ENCODE assay signal across 8 mouse cellular contexts in genomic region chr3:116104866-116105647, GRCm38 (mm10). TPM values are rescaled to one million over a fixed set of nuclear protein-coding genes. Genes with fewer than 3 reads are reported as not detected.
A peak's percentile ranks its signal among the peaks of the same experiment; 100 is the strongest.
DNase-seq lines count a peak whose midpoint lies in the region; ATAC-seq and TF ChIP-seq lines count a peak whose summit lies in the region.
"Had no signal": no experiment of that assay in that cellular context is flagged by ENCODE, and none has a peak within 500 bp of the region (broad histone marks: within the 10 kb centered on the region; RNA-seq: fewer than 3 reads in every experiment).

No protein-coding gene starts in this region.

- peak; percentile 63 for ATAC-seq in heart, embryonic 11.5 days (replicated peaks; ENCODE audit: insufficient number of reproducible peaks, low FRiP score, low TSS enrichment)
- peak; percentile 82; the same call in 1 of the 2 replicates for ATAC-seq in kidney, postnatal 0 days (replicated peaks; ENCODE audit: low FRiP score, low read depth)
- ATAC-seq in liver, embryonic 14.5 days (ENCODE audit: insufficient read depth), result no peak

- H3K4me2 ChIP-seq in heart, embryonic 11.5 days, result peak overlapping the region; percentile 64
- peak overlapping the region; percentile 39 for H3K4me2 ChIP-seq in kidney, postnatal 0 days (ENCODE audit: low read length)
- peak overlapping the region; percentile 18; the same call in 1 of the 2 replicates for H3K4me2 ChIP-seq in liver, embryonic 14.5 days (ENCODE audit: low read depth)

- H3K36me3 ChIP-seq in heart, embryonic 11.5 days (ENCODE audit: control insufficient read depth, insufficient read depth, low read length), result no peaks in the 10 kb centered on the region
- no peaks in the 10 kb centered on the region for H3K36me3 ChIP-seq in kidney, postnatal 0 days (ENCODE audit: insufficient read depth, low read length)
- no peaks in the 10 kb centered on the region for H3K36me3 ChIP-seq in liver, embryonic 14.5 days (replicated peaks; ENCODE audit: control insufficient read depth, insufficient read depth, low read depth)

- H3K27ac ChIP-seq in heart, embryonic 11.5 days (ENCODE audit: low read depth, low read length), result no peak overlapping the region
- no peak overlapping the region for H3K27ac ChIP-seq in kidney, postnatal 0 days
- no peak overlapping the region for H3K27ac ChIP-seq in liver, embryonic 14.5 days
- H3K27ac ChIP-seq: macrophage had no signal

- no peak for TF ChIP-seq CTCF in kidney, postnatal 0 days (IDR thresholded peaks at IDR 0.05; ENCODE audit: low read depth)
- no peak for TF ChIP-seq CTCF in liver, embryonic 14.5 days (IDR thresholded peaks at IDR 0.05; ENCODE audit: low read depth)

- no peak for TF ChIP-seq EP300 in liver, embryonic 14.5 days (IDR thresholded peaks at IDR 0.05; ENCODE audit: low read depth)

- peak overlapping the region; percentile 34; the same call in 1 of the 2 replicates for H3K9ac ChIP-seq in heart, embryonic 11.5 days (ENCODE audit: low read depth, low read length)
- H3K9ac ChIP-seq in kidney, postnatal 0 days (ENCODE audit: low read depth, low read length), result no peak overlapping the region
- H3K9ac ChIP-seq in liver, embryonic 14.5 days (replicated peaks), result no peak overlapping the region

- H3K27me3 ChIP-seq in heart, embryonic 11.5 days (ENCODE audit: control insufficient read depth, insufficient read depth, low read length), result no peaks in the 10 kb centered on the region
- H3K27me3 ChIP-seq in kidney, postnatal 0 days (ENCODE audit: insufficient read depth, low read length), result no peaks in the 10 kb centered on the region
- no peaks in the 10 kb centered on the region for H3K27me3 ChIP-seq in liver, embryonic 14.5 days (ENCODE audit: control insufficient read depth, insufficient read depth, low read length)

- WGBS in heart, embryonic 11.5 days (ENCODE audit: insufficient replicate concordance), result 15% methylated on average over 21 of the region's 21 CpGs
- WGBS in kidney, postnatal 0 days, result 20% methylated on average over 21 of the region's 21 CpGs
- 30% methylated on average over 21 of the region's 21 CpGs for WGBS in liver, embryonic 14.5 days (ENCODE audit: insufficient replicate concordance)

- peak overlapping the region; percentile 22; the same call in 1 of the 2 replicates for H3K4me3 ChIP-seq in heart, embryonic 11.5 days (ENCODE audit: low read depth, low read length)
- no peak overlapping the region for H3K4me3 ChIP-seq in kidney, postnatal 0 days (replicated peaks; ENCODE audit: low read depth, low read length)
- H3K4me3 ChIP-seq in liver, embryonic 14.5 days (ENCODE audit: insufficient read depth in 1 of 2, low read depth in 2 of 2, low read length in 2 of 2), result no peak overlapping the region

- no peaks in the 10 kb centered on the region for H3K9me3 ChIP-seq in heart, embryonic 11.5 days (replicated peaks; ENCODE audit: control insufficient read depth, low read length)
- no peaks in the 10 kb centered on the region for H3K9me3 ChIP-seq in kidney, postnatal 0 days (replicated peaks; ENCODE audit: low read length)
- no peaks in the 10 kb centered on the region for H3K9me3 ChIP-seq in liver, embryonic 14.5 days (ENCODE audit: control insufficient read depth, low read length)

- H3K4me1 ChIP-seq in heart, embryonic 11.5 days (ENCODE audit: control insufficient read depth, insufficient read depth, low read length), result no peaks in the 10 kb centered on the region
- H3K4me1 ChIP-seq in kidney, postnatal 0 days (replicated peaks; ENCODE audit: insufficient read depth, low read length), result no peaks in the 10 kb centered on the region
- no peaks in the 10 kb centered on the region for H3K4me1 ChIP-seq in liver, embryonic 14.5 days (replicated peaks; ENCODE audit: control insufficient read depth in 2 of 2, insufficient read depth in 2 of 2, low read length in 1 of 2)

- DNase-seq in adrenal gland, postnatal 4 days (ENCODE audit: low spot score in 2 of 2), result peak; percentile 8 to 20
- DNase-seq in cerebellum, postnatal 36 days, result peak; percentile 63
- DNase-seq in kidney, postnatal 0 days (ENCODE audit: low spot score), result peak; percentile 68
- DNase-seq in liver, embryonic 14.5 days (ENCODE audit: low read depth in 3 of 3, low spot score in 3 of 3), result no peak
- DNase-seq in retina, embryonic 14.5 days (ENCODE audit: low spot score), result peak; percentile 74
- DNase-seq in thymus, postnatal 25 days, result no peak

RNA-seq across cellular contexts. Expression of gene Vcam1, which starts 24.4 kb away (rescaled TPM):
- total RNA-seq in adrenal gland, postnatal 4 days (2021), result 10 to 100 TPM; 36.8 to 46.8 TPM
- 60.9 and 76.0 TPM in 2 replicates for polyA plus RNA-seq in heart, embryonic 11.5 days (2014; fragmentation: Nextera tagmentation; extraction: Ambion mirVana)
- 22.3 and 24.9 TPM in 2 replicates for polyA plus RNA-seq in kidney, postnatal 0 days (2015; fragmentation: Nextera tagmentation; extraction: Ambion mirVana)
- 13.5 and 22.3 TPM in 2 replicates for polyA plus RNA-seq in liver, embryonic 14.5 days (2012; rRNA removed)
- 71.1 and 74.2 TPM in 2 replicates for polyA plus RNA-seq in liver, embryonic 14.5 days (2014; fragmentation: Nextera tagmentation; extraction: Ambion mirVana)

Comparison
In these comparisons a context has a peak if more than half of its experiments do, and no peak if none do; other contexts are left out.
1. DNase-seq: peak in adrenal gland, postnatal 4 days (2 of 2), cerebellum, postnatal 36 days (2 of 2), kidney, postnatal 0 days (single experiment) and retina, embryonic 14.5 days (single experiment); none in liver, embryonic 14.5 days (0 of 3) and thymus, postnatal 25 days (single experiment).
2. Peak in every context shown above with its lines, with median percentiles within 50 percentile points of each other: H3K4me2 ChIP-seq.